Mouse (Mus musculus) midbrain, embryonic 14.5 days (tissue): Measurements from ENCODE around the gene Cpsf4. TPM values are rescaled to one million over a fixed set of nuclear protein-coding genes. Genes with fewer than 3 reads are reported as not detected.
A peak's percentile ranks its signal among the peaks of the same experiment; 100 is the strongest.
"Not testable (repeated sequence)": the region's sequence is repeated elsewhere in the genome, so short reads cannot be mapped to it uniquely, and the experiment has no call there.

Experiments used
- ATAC-seq: fragments of 200-750 bp; cut with Nextera tagmentation; 2 replicates; pipeline ENCODE4 v1.8.0; 2017; ENCODE audit warnings: moderate number of reproducible peaks, moderate library complexity; ENCODE audit not compliant: low FRiP score, low TSS enrichment
- DNase-seq: peaks from one replicate; pipeline ENCODE4 v3.0.0-alpha.2; 2015
- H3K27ac ChIP-seq: fragments of 300-500 bp; sonication (generic); replicated peaks from 2 replicates; pipeline ENCODE4 v1.5.1; 2014; ENCODE audit warnings: mild to moderate bottlenecking, low read depth, low read length, moderate library complexity
- H3K27me3 ChIP-seq: fragments of 300-500 bp; sonication (generic); 2 replicates; pipeline ENCODE4 v1.6.1; 2014; ENCODE audit warnings: low read length, control low read depth, mixed read lengths; ENCODE audit not compliant: control insufficient read depth, insufficient read depth
- H3K36me3 ChIP-seq: fragments of 300-500 bp; sonication (generic); 2 replicates; pipeline ENCODE4 v1.6.1; 2014; ENCODE audit warnings: low read length, control low read depth; ENCODE audit not compliant: control insufficient read depth, insufficient read depth
- H3K4me1 ChIP-seq: fragments of 300-500 bp; sonication (generic); 2 replicates; pipeline ENCODE4 v1.6.1; 2014; ENCODE audit warnings: mild to moderate bottlenecking, antibody characterized with exemption, low read length, control low read depth; ENCODE audit not compliant: control insufficient read depth, insufficient read depth
- H3K4me2 ChIP-seq: fragments of 300-500 bp; sonication (generic); 2 replicates; pipeline ENCODE4 v1.6.1; 2014; ENCODE audit warnings: mild to moderate bottlenecking, low read length, moderate library complexity
- H3K4me3 ChIP-seq: fragments of 300-500 bp; sonication (generic); replicated peaks from 2 replicates; pipeline ENCODE4 v1.5.1; 2014; ENCODE audit warnings: low read depth, low read length
- H3K9ac ChIP-seq: fragments of 300-500 bp; sonication (generic); replicated peaks from 2 replicates; pipeline ENCODE4 v1.6.1; 2014; ENCODE audit warnings: mild to moderate bottlenecking, low read length, moderate library complexity
- H3K9me3 ChIP-seq: fragments of 300-500 bp; sonication (generic); 2 replicates; pipeline ENCODE4 v1.6.1; 2016; ENCODE audit warnings: low read length, control low read depth, mixed read lengths; ENCODE audit not compliant: control insufficient read depth
- WGBS: fragments of 180-500 bp; shearing (Covaris S2); extraction: QIAGEN DNeasy Blood & Tissue Kit; methylation state at CpG from one replicate; pipeline ENCODE4 v1.1.7; 2014; 5-methylcytosine and 5-hydroxymethylcytosine counted together
- polyA plus RNA-seq: library from polyadenylated mRNA; unstranded; fragments of >200 nt; fragmentation: Nextera tagmentation; extraction: Ambion mirVana; gene quantifications from 2 replicates; pipeline ENCODE4 v1.2.1, GENCODE M21; 2014

Cpsf4 gene
- polyA plus RNA-seq = 29.1 and 35.1 TPM in 2 replicates

DNA sequence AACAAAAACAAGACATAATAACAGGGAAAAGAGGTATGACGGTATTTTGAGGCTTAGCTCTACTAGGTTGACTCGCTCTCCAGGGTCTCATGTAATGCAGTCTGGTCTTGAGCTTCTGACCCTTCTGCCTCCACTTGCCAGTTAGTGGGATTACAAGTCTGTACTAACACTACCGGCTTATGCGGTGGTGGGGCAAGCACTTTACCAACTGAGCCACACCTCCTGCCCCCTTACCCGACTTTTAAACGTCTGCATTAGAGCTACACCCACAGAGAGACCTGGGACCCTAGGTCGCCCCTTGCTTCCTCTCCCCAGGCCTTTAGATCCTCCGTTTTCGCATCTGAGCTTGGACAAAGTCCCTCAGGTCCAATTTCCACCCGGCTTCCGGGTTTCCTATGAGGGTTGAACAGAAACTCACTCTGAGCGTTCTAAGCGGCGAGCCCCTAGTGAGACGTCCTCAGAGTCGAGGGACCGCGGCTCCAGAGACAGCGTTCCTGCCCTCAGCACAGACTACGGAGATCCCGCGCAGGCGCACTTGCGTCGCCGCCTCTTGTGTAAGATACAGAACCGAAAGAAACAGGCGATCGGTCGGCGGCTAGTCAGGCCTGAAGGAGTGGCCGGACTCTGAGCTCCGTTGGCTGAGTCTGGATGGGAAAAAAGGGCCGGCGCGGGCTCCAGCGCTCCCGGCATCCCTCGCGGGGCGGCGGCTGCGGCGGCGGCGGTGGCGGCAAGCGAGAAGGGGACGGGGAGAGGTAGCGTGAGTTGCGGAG lies at the start of gene Cpsf4, which contains the start of gene Ptcd1:
TSS of gene Cpsf4 (plus strand) at position 678 of the 770 bp plus-strand sequence.
TSS of gene Ptcd1 (minus strand) at position 573 of the 770 bp plus-strand sequence.
- H3K9ac ChIP-seq = peak within 1 kb of the TSS; percentile 90
- peak within 1 kb of the TSS; percentile 91 for H3K4me3 ChIP-seq
- peaks cover 48% of the 10 kb centered on the region for H3K36me3 ChIP-seq
- H3K27me3 ChIP-seq = no peaks in the 10 kb centered on the region
- peak; percentile 93 for ATAC-seq
- H3K4me2 ChIP-seq = peak within 1 kb of the TSS; percentile 83
- peak within 1 kb of the TSS; percentile 75 for H3K27ac ChIP-seq
- H3K4me1 ChIP-seq = peaks cover 21% of the 10 kb centered on the region
- WGBS = under 1% methylated on average over 51 of the region's 51 CpGs
- H3K9me3 ChIP-seq = no peaks in the 10 kb centered on the region
- peak; percentile 100 for DNase-seq

DNA sequence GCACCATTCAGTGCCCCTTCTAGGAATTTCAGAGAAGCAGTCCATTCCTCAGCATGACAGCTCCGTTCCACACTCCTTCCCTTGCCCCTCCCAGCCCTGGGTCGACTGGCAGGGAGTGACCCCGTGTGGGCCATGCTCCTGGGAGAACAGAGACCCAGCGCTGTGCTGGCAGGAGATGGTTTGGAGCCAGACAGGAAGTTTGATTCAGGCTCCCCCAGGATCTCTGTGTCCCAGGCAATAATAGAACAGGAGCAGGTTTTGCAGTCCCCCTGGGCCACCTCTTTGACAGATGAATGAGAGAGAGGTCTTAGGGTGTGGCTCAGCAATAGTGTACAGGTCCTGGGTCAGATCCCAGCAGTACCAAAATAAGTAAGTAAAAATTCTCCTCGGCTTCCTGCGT lies 49.0 kb upstream of the Cpsf4 start:
- Histone ChIP-seq H3K27me3 (peaks cover 15% of the 10 kb centered on the region; the same call in 1 of the 2 replicates), H3K4me1 (0 out of 2 replicates have a peak, but pooled peaks cover 3% of the 10 kb centered on the region), H3K9me3 (no peaks in the 10 kb centered on the region), H3K4me3 (no peak overlapping the region), H3K4me2 (no peak overlapping the region), H3K27ac (no peak overlapping the region), H3K36me3 (no peaks in the 10 kb centered on the region), H3K9ac (no peak overlapping the region)
- ATAC-seq = no peak
- 72% methylated on average over 6 of the region's 6 CpGs for WGBS
- DNase-seq = no peak

DNA sequence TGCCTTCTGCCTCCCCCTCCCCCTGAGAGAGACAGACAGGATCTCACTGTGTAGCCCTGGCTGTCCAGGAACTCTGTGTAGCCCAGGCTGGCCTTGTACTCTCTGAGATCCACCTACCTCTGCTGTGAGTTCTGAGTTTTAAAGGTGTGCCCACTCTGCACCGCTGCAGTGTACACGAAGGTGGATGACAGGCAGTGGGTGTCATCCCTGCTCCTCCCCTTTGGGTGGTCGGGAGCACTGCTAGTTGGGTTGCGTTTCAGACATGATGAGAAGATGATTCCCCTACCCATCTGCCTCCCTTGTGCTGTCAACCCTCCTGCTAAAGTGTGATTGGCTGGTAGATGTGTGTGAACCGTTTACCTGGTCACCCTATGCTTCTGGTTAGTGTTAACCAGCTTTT lies 48.6 kb upstream of the Cpsf4 start:
- no peak for ATAC-seq
- no peaks in the 10 kb centered on the region for H3K9me3 ChIP-seq
- WGBS = 88% methylated on average over 5 of the region's 5 CpGs

DNA sequence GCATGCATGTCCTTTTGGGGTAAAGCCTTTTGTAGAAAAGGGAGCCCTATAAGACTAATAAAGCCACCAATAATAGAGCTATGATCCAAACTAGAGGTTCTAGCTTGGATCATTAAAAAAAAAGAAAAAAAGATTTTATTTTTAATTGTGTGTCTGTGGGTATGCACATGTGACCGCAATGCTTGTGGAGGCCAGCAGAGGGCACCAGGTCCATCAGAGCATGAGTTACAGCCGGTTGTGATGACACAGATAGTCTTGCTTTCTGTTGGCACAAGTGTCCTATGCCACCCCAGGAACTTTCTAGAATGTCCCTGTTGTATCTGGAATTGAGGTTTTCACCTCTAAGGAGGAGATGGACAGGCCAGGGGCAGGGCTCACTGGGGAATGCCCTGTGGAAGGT lies 47.6 kb upstream of the Cpsf4 start:
- Histone ChIP-seq H3K4me1 (0 out of 2 replicates have a peak, but pooled peaks cover 3% of the 10 kb centered on the region), H3K4me3 (no peak overlapping the region), H3K9me3 (no peaks in the 10 kb centered on the region), H3K27me3 (peaks cover 6% of the 10 kb centered on the region; the same call in 1 of the 2 replicates), H3K4me2 (no peak overlapping the region), H3K27ac (no peak overlapping the region), H3K36me3 (peaks cover 3% of the 10 kb centered on the region; the same call in 1 of the 2 replicates), H3K9ac (no peak overlapping the region)
- 89% methylated on average over 2 of the region's 2 CpGs for WGBS
- ATAC-seq (no peak), DNase-seq (no peak)

More for the DNA sequence above, 48.6 kb upstream of the Cpsf4 start:
- Histone ChIP-seq H3K9ac (no peak overlapping the region), H3K4me3 (no peak overlapping the region), H3K27me3 (peaks cover 12% of the 10 kb centered on the region; the same call in 1 of the 2 replicates), H3K27ac (no peak overlapping the region), H3K4me2 (no peak overlapping the region), H3K36me3 (no peaks in the 10 kb centered on the region), H3K4me1 (0 out of 2 replicates have a peak, but pooled peaks cover 3% of the 10 kb centered on the region)
- DNase-seq = no peak

DNA sequence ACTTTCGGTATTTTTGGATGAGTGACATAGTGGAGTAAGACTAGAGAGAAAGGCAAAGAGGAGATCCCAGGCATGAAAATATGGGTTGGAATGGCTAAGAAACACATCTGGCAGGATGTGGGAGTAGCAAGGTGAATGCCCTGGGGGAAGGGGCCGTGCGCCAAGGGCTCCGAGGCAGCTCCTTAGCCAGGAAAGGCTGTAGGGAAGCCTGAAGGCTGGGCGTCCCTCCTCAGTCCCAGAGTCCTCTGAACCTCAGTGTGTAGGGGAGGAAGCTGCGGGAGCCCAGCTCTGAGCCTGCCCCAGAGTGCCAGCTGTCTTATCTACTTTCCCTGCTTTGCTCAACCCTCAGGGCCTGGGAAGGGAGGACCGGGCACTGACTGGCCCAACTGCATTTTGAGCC lies 46.1 kb upstream of the Cpsf4 start:
- H3K27me3 ChIP-seq = no peaks in the 10 kb centered on the region
- no peak overlapping the region for H3K4me3 ChIP-seq
- no peaks in the 10 kb centered on the region for H3K9me3 ChIP-seq
- H3K4me2 ChIP-seq = no peak overlapping the region
- WGBS = 81% methylated on average over 7 of the region's 7 CpGs
- no peak for DNase-seq
- H3K4me1 ChIP-seq = no peaks in the 10 kb centered on the region
- peaks cover 15% of the 10 kb centered on the region for H3K36me3 ChIP-seq
- no peak overlapping the region for H3K9ac ChIP-seq
- ATAC-seq = no peak
- no peak overlapping the region for H3K27ac ChIP-seq

DNA sequence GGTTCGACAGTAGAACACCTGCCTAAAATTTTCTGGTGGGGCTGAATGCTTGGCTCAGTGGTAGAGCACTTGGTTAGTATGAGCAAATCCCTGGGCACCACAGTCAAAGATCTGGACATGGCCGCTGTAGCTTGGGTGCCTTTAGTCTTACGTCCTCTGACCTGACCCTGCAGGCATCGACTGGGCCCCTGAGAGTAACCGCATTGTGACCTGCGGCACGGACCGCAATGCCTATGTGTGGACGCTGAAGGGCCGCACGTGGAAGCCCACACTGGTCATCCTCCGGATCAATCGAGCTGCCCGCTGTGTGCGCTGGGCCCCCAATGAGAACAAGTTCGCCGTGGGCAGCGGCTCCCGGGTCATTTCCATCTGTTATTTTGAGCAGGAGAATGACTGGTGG lies 43.6 kb upstream of the Cpsf4 start:
- WGBS = 97% methylated on average over 19 of the region's 19 CpGs
- Histone ChIP-seq H3K9ac (no peak overlapping the region), H3K27me3 (no peaks in the 10 kb centered on the region), H3K36me3 (peaks cover 36% of the 10 kb centered on the region), H3K9me3 (no peaks in the 10 kb centered on the region), H3K4me2 (no peak overlapping the region), H3K4me1 (no peaks in the 10 kb centered on the region), H3K4me3 (no peak overlapping the region), H3K27ac (no peak overlapping the region)
- ATAC-seq (no peak), DNase-seq (no peak)

DNA sequence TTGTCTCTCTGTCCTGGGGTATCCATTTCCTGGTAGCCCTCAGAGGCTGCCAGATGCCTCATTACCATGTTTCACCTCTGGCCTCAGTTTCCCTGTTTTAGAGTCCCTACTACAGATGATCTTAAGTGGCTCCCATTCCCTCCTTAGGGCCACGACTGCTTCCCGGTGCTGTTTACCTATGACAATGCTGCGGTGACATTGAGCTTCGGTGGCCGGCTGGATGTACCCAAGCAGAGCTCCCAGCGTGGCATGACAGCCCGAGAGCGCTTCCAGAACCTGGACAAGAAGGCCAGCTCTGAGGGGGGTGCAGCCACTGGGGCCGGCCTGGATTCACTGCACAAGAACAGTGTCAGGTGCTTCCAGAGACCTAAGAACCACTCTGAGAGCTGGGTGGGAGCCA lies 40.4 kb upstream of the Cpsf4 start:
- no peak for ATAC-seq

DNA sequence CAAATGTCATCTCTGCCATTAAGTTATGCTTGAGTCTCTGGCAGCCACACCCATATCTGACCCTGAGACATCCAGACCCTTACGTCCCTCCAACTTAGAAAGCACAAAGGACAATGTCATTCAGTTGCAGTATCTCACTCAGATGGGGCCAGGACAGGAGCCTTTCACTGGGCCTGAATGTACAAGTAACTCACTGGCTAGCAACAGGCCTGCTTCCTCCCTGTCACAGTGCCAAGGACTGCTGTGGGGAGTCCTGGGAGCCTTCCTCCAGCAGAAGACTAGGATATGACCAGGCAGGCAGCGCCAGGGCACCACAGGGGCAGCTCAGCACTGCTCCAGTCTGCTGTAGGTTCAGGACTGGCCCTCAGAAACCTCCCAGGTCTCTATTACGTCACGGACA lies 37.9 kb upstream of the Cpsf4 start:
- DNase-seq (no peak), ATAC-seq (no peak)
- no peaks in the 10 kb centered on the region for H3K9me3 ChIP-seq
- H3K27me3 ChIP-seq = no peaks in the 10 kb centered on the region
- no peak overlapping the region for H3K27ac ChIP-seq
- peaks cover 89% of the 10 kb centered on the region for H3K36me3 ChIP-seq
- no peak overlapping the region for H3K9ac ChIP-seq
- H3K4me2 ChIP-seq = no peak overlapping the region
- WGBS = 97% methylated on average over 4 of the region's 4 CpGs
- no peak overlapping the region for H3K4me3 ChIP-seq
- H3K4me1 ChIP-seq = no peaks in the 10 kb centered on the region

More for the DNA sequence above, 40.4 kb upstream of the Cpsf4 start:
- no peak for DNase-seq
- Histone ChIP-seq H3K9ac (no peak overlapping the region), H3K27me3 (no peaks in the 10 kb centered on the region), H3K4me3 (no peak overlapping the region), H3K4me1 (no peaks in the 10 kb centered on the region), H3K4me2 (no peak overlapping the region), H3K9me3 (no peaks in the 10 kb centered on the region), H3K36me3 (peaks cover 64% of the 10 kb centered on the region), H3K27ac (no peak overlapping the region)
- WGBS = 95% methylated on average over 9 of the region's 9 CpGs

DNA sequence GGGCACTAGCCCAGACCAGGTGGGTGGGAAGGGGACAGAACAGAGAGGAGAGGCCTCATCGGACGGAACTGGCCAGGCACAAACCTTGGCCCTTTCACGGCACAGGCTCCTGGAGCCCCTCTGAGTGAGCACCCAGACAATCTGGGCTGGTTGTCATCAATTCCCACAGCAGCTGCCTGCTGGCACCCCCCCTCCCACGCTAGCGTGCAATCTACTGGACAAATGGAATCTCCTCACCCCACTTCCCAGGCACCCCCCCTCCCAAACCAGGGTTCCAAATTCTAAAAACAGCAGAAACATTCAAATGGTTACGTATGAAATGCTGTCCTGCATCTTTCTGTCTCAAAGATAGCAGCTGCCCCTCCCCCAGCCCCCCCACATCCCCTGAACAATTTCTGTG lies 37.2 kb upstream of the Cpsf4 start:
- H3K4me1 ChIP-seq, H3K4me2 ChIP-seq, H3K27ac ChIP-seq, H3K9me3 ChIP-seq, ATAC-seq, H3K4me3 ChIP-seq, H3K9ac ChIP-seq, H3K27me3 ChIP-seq, DNase-seq: not testable (repeated sequence)
- peaks cover 90% of the 10 kb centered on the region for H3K36me3 ChIP-seq
- WGBS = 97% methylated on average over 6 of the region's 6 CpGs
